Mouse (Mus musculus): ENCODE data around the gene Dmrta1. TPM values are rescaled to one million over a fixed set of nuclear protein-coding genes. Genes with fewer than 3 reads are reported as not detected.
"Not testable (repeated sequence)": the region's sequence is repeated elsewhere in the genome, so short reads cannot be mapped to it uniquely, and the experiment has no call there.

Gene Dmrta1
- polyA plus RNA-seq, 1 experiment from 2014 or later: 0.39 TPM

DNA sequence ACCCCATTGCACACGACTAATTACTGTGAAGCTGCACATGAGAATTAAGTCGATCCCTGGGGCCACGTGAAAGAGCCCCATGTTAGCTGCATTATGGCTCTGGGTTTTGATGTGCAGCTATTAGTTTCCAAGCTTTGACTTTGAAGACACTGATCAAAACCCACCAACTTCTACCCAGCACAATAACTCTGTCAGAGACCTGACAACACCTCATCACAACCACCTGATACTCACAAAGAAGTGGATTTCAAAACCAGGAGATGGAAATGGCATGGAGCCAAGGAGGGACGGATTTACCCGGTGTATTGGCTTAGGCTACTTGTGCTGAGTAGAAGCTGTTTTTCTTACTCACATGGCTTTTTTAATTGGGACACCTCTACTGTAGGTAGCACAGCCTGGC, 523 bp upstream of the Dmrta1 start:
- Histone ChIP-seq H3K4me1 (0 out of 2 replicates have a peak, but pooled peaks cover 4% of the 10 kb centered on the region), H3K9me3 (replicated peaks) (no peaks in the 10 kb centered on the region), H3K36me3 (no peaks in the 10 kb centered on the region), H3K9ac (no peak overlapping the region), H3K27me3 (no peaks in the 10 kb centered on the region), H3K4me3 (no peak overlapping the region), H3K27ac (no peak overlapping the region), H3K4me2 (replicated peaks) (no peak overlapping the region)
- WGBS: 44% methylated on average over 5 of the region's 5 CpGs
- peak; percentile 56; the same call in 1 of the 2 replicates for ATAC-seq (ENCODE audit: low FRiP score)

DNA sequence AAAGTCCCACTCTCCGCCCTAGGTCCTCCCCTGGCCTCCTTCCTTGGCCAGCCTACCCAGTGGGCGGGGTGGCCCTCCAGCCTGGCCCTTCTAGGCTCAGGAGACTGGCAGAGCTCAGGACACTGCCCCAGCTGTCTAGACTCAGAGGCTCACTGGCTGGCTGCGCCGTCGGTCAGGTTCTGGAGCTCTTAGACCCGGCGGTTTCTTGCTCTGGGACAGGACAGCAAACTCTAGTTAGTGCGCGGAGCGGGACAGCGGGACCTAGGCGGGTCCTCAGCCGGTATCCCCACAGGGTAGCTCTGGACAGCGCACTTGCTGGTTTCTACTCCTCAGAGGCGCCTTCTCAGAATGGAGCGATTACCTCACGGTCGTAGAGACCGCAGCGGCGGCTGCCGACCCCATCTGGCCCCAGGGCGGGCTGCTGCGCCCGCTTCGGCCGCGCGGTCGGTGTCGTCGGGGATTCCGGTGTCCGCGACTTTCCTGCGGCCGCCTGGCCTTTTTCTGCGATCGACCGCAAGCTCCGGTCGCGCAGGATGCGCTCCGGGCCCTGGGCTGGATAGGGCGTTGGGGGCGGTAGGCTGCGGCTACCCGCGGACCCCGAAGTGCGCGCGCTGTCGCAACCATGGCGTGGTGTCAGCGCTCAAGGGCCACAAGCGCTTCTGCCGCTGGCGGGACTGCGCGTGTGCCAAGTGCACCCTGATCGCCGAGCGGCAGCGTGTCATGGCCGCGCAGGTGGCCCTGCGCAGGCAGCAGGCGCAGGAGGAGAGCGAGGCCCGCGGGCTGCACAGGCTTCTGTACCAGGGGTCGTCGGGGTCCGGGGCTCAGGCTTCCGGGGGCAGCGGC, 8.9 kb downstream of the Dmrta1 start:
- H3K36me3 ChIP-seq: no peaks in the 10 kb centered on the region
- peak overlapping the region; percentile 83 for H3K4me2 ChIP-seq (replicated peaks)
- H3K27me3 ChIP-seq: peaks cover 43% of the 10 kb centered on the region
- WGBS: 2% methylated on average over 77 of the region's 78 CpGs
- no peaks in the 10 kb centered on the region for H3K9me3 ChIP-seq (replicated peaks)
- no peak overlapping the region for H3K27ac ChIP-seq
- peak overlapping the region; percentile 59 for H3K9ac ChIP-seq
- H3K4me3 ChIP-seq: peak overlapping the region; percentile 64
- ATAC-seq (ENCODE audit: low FRiP score): peak; percentile 77
- H3K4me1 ChIP-seq: peaks cover 14% of the 10 kb centered on the region; the same call in 1 of the 2 replicates

DNA sequence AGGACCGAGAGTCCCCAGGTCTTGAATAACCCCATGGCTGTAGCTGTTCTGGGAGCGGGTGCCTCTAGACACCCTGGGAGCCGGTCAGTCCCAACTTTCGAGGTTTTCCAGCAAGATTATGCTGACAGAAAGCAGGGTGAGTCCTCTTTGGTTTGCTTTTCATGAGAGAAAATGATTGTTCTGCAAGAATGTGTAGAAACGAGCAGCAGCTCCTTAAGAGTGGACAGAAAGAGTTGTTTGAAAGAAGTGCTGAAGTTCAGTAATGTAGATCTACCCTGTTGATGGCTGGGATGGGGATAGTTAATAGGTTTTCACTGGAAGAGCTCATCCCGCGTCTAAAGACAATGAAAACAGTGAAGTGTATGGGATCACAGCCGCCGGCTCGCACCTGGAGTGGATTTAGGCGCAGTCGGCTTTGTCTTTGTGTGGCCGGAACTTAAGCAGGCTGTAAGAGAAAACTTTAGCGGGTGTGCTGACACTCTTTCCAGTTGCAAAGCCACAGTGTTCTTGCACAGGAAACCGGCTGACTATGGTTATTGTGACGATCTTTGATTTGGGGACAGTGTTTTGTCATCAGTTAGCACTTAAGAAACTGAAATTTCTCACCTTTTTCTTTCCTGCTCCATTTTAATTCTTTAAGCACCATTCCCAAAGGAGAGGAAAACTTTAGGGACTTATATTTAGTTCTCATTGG, 9.7 kb downstream of the Dmrta1 start:
- H3K4me2 ChIP-seq (replicated peaks): peak overlapping the region; percentile 83
- no peak for ATAC-seq (ENCODE audit: low FRiP score)
- H3K27ac ChIP-seq: no peak overlapping the region
- H3K4me1 ChIP-seq: peaks cover 14% of the 10 kb centered on the region; the same call in 1 of the 2 replicates
- H3K27me3 ChIP-seq: peaks cover 43% of the 10 kb centered on the region
- no peaks in the 10 kb centered on the region for H3K36me3 ChIP-seq
- no peaks in the 10 kb centered on the region for H3K9me3 ChIP-seq (replicated peaks)
- H3K4me3 ChIP-seq: peak overlapping the region; percentile 64
- H3K9ac ChIP-seq: peak overlapping the region; percentile 59
- 2% methylated on average over 16 of the region's 16 CpGs for WGBS

DNA sequence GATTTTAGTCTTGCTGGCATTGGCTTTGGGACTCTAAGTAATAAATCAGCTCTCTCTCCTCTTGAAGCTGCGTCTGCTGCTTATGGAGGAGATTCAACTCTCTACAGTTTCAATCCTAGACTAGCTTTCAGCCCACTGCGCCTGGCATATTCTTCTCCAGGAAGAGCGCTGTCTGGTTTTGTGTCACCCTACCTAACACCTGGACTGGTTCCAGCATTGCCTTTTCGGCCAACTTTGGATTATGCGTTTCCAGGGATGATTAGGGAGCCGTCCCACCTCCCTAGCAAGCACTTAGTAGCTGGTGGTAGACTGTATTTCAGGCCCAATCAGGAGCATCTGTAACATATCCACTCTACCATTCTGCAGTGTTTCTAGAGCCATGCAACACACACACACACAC, 12.7 kb downstream of the Dmrta1 start:
- Histone ChIP-seq H3K36me3 (no peaks in the 10 kb centered on the region), H3K9ac (no peak overlapping the region), H3K4me2 (replicated peaks) (no peak overlapping the region), H3K27me3 (peaks cover 38% of the 10 kb centered on the region), H3K4me1 (peaks cover 14% of the 10 kb centered on the region; the same call in 1 of the 2 replicates), H3K4me3 (no peak overlapping the region), H3K27ac (no peak overlapping the region), H3K9me3 (replicated peaks) (no peaks in the 10 kb centered on the region)
- ATAC-seq (ENCODE audit: low FRiP score): no peak
- 89% methylated on average over 6 of the region's 6 CpGs for WGBS

DNA sequence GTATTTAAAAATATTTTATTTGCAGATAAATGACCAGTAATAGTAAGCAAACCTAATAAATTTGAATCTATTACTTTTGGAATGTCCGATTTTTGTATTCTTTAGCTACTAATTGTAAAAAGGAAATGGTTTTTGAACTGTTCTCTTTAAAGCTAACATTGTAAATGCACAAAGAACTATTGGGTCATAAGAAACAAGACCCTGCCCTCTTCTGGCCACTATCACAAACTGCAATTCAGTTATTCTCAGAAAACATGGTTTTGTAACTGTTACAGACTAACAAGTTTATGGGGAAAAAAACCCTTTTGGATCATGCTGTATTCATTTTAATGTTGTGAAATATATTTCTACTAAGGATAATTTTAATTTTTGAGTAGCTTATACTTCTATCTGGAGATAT, 13.5 kb downstream of the Dmrta1 start:
- no peak overlapping the region for H3K4me3 ChIP-seq
- peaks cover 29% of the 10 kb centered on the region for H3K27me3 ChIP-seq
- H3K4me2 ChIP-seq (replicated peaks): no peak overlapping the region
- WGBS: 31% methylated on average over 1 of the region's 1 CpGs
- peaks cover 14% of the 10 kb centered on the region; the same call in 1 of the 2 replicates for H3K4me1 ChIP-seq
- H3K9ac ChIP-seq: no peak overlapping the region
- H3K36me3 ChIP-seq: no peaks in the 10 kb centered on the region
- H3K9me3 ChIP-seq (replicated peaks): no peaks in the 10 kb centered on the region
- ATAC-seq (ENCODE audit: low FRiP score): no peak
- no peak overlapping the region for H3K27ac ChIP-seq

DNA sequence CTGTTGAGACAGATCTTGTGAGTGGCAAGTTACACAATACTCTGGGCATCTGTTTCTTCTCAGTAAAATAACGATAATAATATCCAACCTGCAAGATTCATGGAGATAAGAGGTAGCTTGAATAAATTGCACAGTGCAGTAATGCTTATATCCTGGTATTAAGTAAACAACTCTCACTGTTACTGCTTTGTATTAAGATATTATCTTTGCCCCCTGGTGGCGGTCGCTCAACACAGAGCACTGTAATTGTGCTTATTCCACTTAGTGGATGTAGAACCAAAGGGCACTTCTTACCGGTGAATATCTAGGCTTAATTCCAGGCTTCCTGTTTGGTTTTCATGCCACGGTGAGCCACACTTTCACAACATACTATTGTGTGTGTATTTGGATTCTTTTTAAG, 16.4 kb downstream of the Dmrta1 start:
- Histone ChIP-seq H3K9me3 (replicated peaks) (no peaks in the 10 kb centered on the region), H3K27me3 (peaks cover 6% of the 10 kb centered on the region), H3K36me3 (no peaks in the 10 kb centered on the region), H3K4me2 (replicated peaks) (no peak overlapping the region), H3K27ac (no peak overlapping the region), H3K9ac (no peak overlapping the region), H3K4me1 (no peaks in the 10 kb centered on the region), H3K4me3 (no peak overlapping the region)
- WGBS: 76% methylated on average over 5 of the region's 5 CpGs
- ATAC-seq (ENCODE audit: low FRiP score): no peak

DNA sequence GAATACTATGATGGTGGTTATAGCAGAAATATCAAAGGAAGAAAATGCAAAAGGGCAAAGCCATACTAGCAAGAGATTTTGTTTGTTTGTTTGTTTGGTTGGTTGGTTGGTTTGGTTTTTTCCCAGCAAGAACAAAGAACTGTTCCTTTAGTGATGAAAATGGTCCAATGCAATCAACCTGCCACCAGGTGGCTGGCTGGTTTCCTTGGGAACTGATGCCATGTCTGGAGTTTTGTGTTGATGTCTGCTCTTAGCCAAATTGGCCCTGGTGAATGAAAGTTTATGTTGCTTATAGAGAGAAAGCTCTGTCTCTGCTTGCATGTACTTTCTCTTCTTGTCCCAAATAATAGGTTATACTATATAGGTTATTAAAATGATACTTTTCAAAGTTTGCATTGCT, 18.7 kb downstream of the Dmrta1 start:
- Histone ChIP-seq H3K4me1 (no peaks in the 10 kb centered on the region), H3K9ac (no peak overlapping the region), H3K27ac (no peak overlapping the region), H3K27me3 (no peaks in the 10 kb centered on the region), H3K4me3 (no peak overlapping the region), H3K36me3 (no peaks in the 10 kb centered on the region), H3K4me2 (replicated peaks) (no peak overlapping the region), H3K9me3 (replicated peaks) (no peaks in the 10 kb centered on the region)
- no peak for ATAC-seq (ENCODE audit: low FRiP score)

DNA sequence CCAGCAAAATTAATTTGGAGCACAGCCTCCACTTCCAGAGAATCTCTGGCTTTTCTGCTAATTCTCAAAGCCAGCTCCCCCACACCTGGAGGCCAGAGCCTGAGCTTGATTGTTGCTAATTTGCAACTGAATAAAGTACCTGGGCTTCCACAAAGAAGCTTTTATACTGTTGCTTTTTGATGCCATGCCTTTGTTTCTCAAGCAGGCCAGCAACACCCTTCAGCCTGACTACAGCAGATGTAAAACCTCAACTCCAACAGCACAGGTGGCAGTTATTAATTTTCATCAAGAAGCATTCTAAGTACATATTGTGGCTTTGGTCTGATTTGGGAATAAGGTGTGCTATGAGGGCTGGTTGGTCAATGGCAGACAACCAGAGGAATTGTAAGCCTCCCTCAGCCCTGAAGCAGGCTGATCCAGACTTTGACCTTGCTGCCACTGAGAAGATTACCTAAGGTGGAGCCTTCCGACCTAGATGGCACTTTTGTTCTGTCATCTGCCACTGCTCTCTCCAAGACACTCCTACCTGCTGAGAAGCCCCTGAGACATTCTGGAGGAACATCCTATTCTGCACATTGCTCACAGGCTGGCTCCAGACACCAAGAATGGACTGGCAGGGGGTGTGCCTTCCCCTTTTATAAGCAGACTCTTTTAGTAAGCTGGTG, 44.4 kb downstream of the Dmrta1 start:
- H3K4me2 ChIP-seq (replicated peaks); H3K9me3 ChIP-seq (replicated peaks); H3K36me3 ChIP-seq; H3K4me1 ChIP-seq; ATAC-seq (ENCODE audit: low FRiP score); H3K27ac ChIP-seq; H3K4me3 ChIP-seq; H3K27me3 ChIP-seq; H3K9ac ChIP-seq: not testable (repeated sequence)
- WGBS: 69% methylated on average over 1 of the region's 1 CpGs

Measured in hindbrain, embryonic 12.5 days (tissue).